Mouse (Mus musculus) olfactory bulb, adult 2 months (tissue): ENCODE measurements around the gene Manea. TPM values are rescaled to one million over a fixed set of nuclear protein-coding genes. Genes with fewer than 3 reads are reported as not detected.
"Not testable (repeated sequence)": the region's sequence is repeated elsewhere in the genome, so short reads cannot be mapped to it uniquely, and the experiment has no call there.

ENCODE experiments used
- H3K27ac ChIP-seq: fragments of 200-500 bp; 2 replicates; pipeline ENCODE4 v1.5.1; 2012; ENCODE audit warnings: low read depth, low read length; ENCODE audit not compliant: insufficient read depth
- H3K4me1 ChIP-seq: fragments of 200-500 bp; 2 replicates; pipeline ENCODE4 v1.6.1; 2012; ENCODE audit warnings: low read length; ENCODE audit not compliant: control insufficient read depth, insufficient read depth
- H3K4me3 ChIP-seq: fragments of 200-500 bp; 2 replicates; pipeline ENCODE4 v1.5.1; 2012; ENCODE audit warnings: mild to moderate bottlenecking, low read depth, low read length, moderate library complexity; ENCODE audit not compliant: insufficient read depth
- CTCF ChIP-seq: fragments of 200-500 bp; IDR thresholded peaks from 2 replicates; pipeline ENCODE4 v1.5.1; 2012; ENCODE audit warnings: low read depth, mild to moderate bottlenecking, low read length, moderate library complexity; ENCODE audit not compliant: insufficient read depth
- POLR2A ChIP-seq: fragments of 200-500 bp; IDR thresholded peaks from 2 replicates; pipeline ENCODE4 v1.6.1; 2012; ENCODE audit warnings: mild to moderate bottlenecking, low read depth, low read length, moderate library complexity; ENCODE audit not compliant: insufficient read depth
- WGBS: fragments of 180-500 bp; shearing (Covaris S2); methylation state at CpG from one replicate; pipeline ENCODE4 v1.1.7; 2018; 5-methylcytosine and 5-hydroxymethylcytosine counted together
- polyA plus RNA-seq: library from polyadenylated mRNA; stranded (reverse); fragments of >200 nt; gene quantifications from 2 replicates; pipeline ENCODE4 v1.2.4, GENCODE M21; 2012; ENCODE audit warnings: low replicate concordance; ENCODE audit not compliant: missing spikeins, insufficient read depth, insufficient read length

Gene Manea
- polyA plus RNA-seq = not detected in 2 replicates

- no peaks in the 10 kb centered on the region for H3K4me1 ChIP-seq
- TF ChIP-seq POLR2A = peak; percentile 62
- no peak; the same call in 1 of the 2 replicates for TF ChIP-seq CTCF
- peak within 1 kb of the TSS; percentile 53 for H3K27ac ChIP-seq
- under 1% methylated on average over 52 of the region's 52 CpGs for WGBS
- H3K4me3 ChIP-seq = peak within 1 kb of the TSS; percentile 99
Observed at GRCm38 (mm10) chr4:26346443-26347106, at the start of gene Manea. Gene Manea, minus strand, starts transcription at chr4:26346891.

- TF ChIP-seq CTCF (no peak), POLR2A (no peak)
- H3K4me3 ChIP-seq = no peak overlapping the region
- WGBS = 95% methylated on average over 2 of the region's 2 CpGs
- H3K27ac ChIP-seq = no peak overlapping the region
- H3K4me1 ChIP-seq = no peaks in the 10 kb centered on the region
Observed at GRCm38 (mm10) chr4:26354616-26355015, 7.9 kb upstream of the Manea start.

- WGBS = 32% methylated on average over 2 of the region's 2 CpGs
- no peak overlapping the region for H3K27ac ChIP-seq
- H3K4me3 ChIP-seq = no peak overlapping the region
- no peaks in the 10 kb centered on the region for H3K4me1 ChIP-seq
- no peak for TF ChIP-seq CTCF
- TF ChIP-seq POLR2A = no peak
Observed at GRCm38 (mm10) chr4:26353643-26354231, 7.0 kb upstream of the Manea start.

GRCm38 (mm10) chr4:26347239-26347638 is 548 bp upstream of the Manea start:
- no peak for TF ChIP-seq POLR2A
- TF ChIP-seq CTCF = no peak
- no peak overlapping the region for H3K4me3 ChIP-seq
- WGBS = 25% methylated on average over 2 of the region's 2 CpGs
- H3K4me1 ChIP-seq = no peaks in the 10 kb centered on the region
- no peak overlapping the region for H3K27ac ChIP-seq

- no peaks in the 10 kb centered on the region for H3K4me1 ChIP-seq
- TF ChIP-seq CTCF (no peak), POLR2A (no peak)
- peak overlapping the region; percentile 53 for H3K27ac ChIP-seq
- peak overlapping the region; percentile 99 for H3K4me3 ChIP-seq
- WGBS = 4% methylated on average over 16 of the region's 16 CpGs
Observed at GRCm38 (mm10) chr4:26345741-26346442, 799 bp downstream of the Manea start.

- WGBS = 26% methylated on average over 3 of the region's 3 CpGs
- Histone ChIP-seq H3K4me3 (no peak overlapping the region), H3K27ac (no peak overlapping the region), H3K4me1 (no peaks in the 10 kb centered on the region)
- TF ChIP-seq POLR2A (no peak), CTCF (no peak)
Observed at GRCm38 (mm10) chr4:26345080-26345479, 1.6 kb downstream of the Manea start.

GRCm38 (mm10) chr4:26342346-26342745 is 4.3 kb downstream of the Manea start:
- TF ChIP-seq CTCF = no peak
- no peak for TF ChIP-seq POLR2A
- no peaks in the 10 kb centered on the region for H3K4me1 ChIP-seq
- H3K4me3 ChIP-seq = no peak overlapping the region
- no peak overlapping the region for H3K27ac ChIP-seq

- 50% methylated on average over 5 of the region's 5 CpGs for WGBS
- H3K27ac ChIP-seq = no peak overlapping the region
- TF ChIP-seq CTCF = no peak
- TF ChIP-seq POLR2A = no peak
- H3K4me1 ChIP-seq = no peaks in the 10 kb centered on the region
- H3K4me3 ChIP-seq = no peak overlapping the region
Observed at GRCm38 (mm10) chr4:26338604-26339003, 8.1 kb downstream of the Manea start.

GRCm38 (mm10) chr4:26336563-26336962 is 10.1 kb downstream of the Manea start:
- Histone ChIP-seq H3K27ac (no peak overlapping the region), H3K4me3 (no peak overlapping the region), H3K4me1 (no peaks in the 10 kb centered on the region)
- TF ChIP-seq CTCF (no peak), POLR2A (no peak)
- 96% methylated on average over 5 of the region's 5 CpGs for WGBS

- 100% methylated on average over 1 of the region's 1 CpGs for WGBS
- H3K4me1 ChIP-seq, H3K27ac ChIP-seq, H3K4me3 ChIP-seq: not testable (repeated sequence)
Observed at GRCm38 (mm10) chr4:26304731-26305130, 42.0 kb downstream of the Manea start.
